Mouse (Mus musculus) right cerebral cortex, postnatal 36 days (tissue): ENCODE results near the gene Plcl1.

Source experiments
- DNase-seq, 2 experiments: peaks; one replicate each; pipeline ENCODE4 v3.0.0; 2022; ENCODE audit warnings: low spot score in 2 of 2, mixed read lengths in 1 of 2

Gene Plcl1

GRCm38 (mm10) chr1:55700726-55701125 is 295.0 kb downstream of the Plcl1 start:
- no peak for DNase-seq

GRCm38 (mm10) chr1:55701601-55702000 is 295.9 kb downstream of the Plcl1 start:
- DNase-seq: no peak

- no peak for DNase-seq
Observed at GRCm38 (mm10) chr1:55702106-55702505, 296.4 kb downstream of the Plcl1 start.

GRCm38 (mm10) chr1:55704707-55705106 is 299.0 kb downstream of the Plcl1 start:
- DNase-seq: no peak

GRCm38 (mm10) chr1:55705173-55705572 is 299.5 kb downstream of the Plcl1 start:
- DNase-seq: no peak

- no peak for DNase-seq
Observed at GRCm38 (mm10) chr1:55705756-55706155, 300.0 kb downstream of the Plcl1 start.

GRCm38 (mm10) chr1:55706933-55707332 is 301.2 kb downstream of the Plcl1 start:
- no peak for DNase-seq

GRCm38 (mm10) chr1:55717283-55717803 is 311.6 kb downstream of the Plcl1 start:
- no peak for DNase-seq

GRCm38 (mm10) chr1:55725428-55725827 is 319.7 kb downstream of the Plcl1 start:
- DNase-seq: no peak

GRCm38 (mm10) chr1:55729332-55729731 is 323.6 kb downstream of the Plcl1 start:
- DNase-seq: no peak

- no peak for DNase-seq
Observed at GRCm38 (mm10) chr1:55732951-55733350, 327.2 kb downstream of the Plcl1 start.

- DNase-seq: peak in 1 of 2 experiments; percentile 52
Observed at GRCm38 (mm10) chr1:55736054-55736740, 330.5 kb downstream of the Plcl1 start.

- no peak for DNase-seq
Observed at GRCm38 (mm10) chr1:55736762-55737288, 331.1 kb downstream of the Plcl1 start.

- DNase-seq: no peak
Observed at GRCm38 (mm10) chr1:55738746-55739365, 333.1 kb downstream of the Plcl1 start.

- DNase-seq: peak in 1 of 2 experiments; percentile 17
Observed at GRCm38 (mm10) chr1:55741885-55742284, 336.2 kb downstream of the Plcl1 start.

GRCm38 (mm10) chr1:55748516-55748915 is 342.8 kb downstream of the Plcl1 start:
- DNase-seq: no peak

GRCm38 (mm10) chr1:55749770-55750169 is 344.0 kb downstream of the Plcl1 start:
- no peak for DNase-seq

- no peak for DNase-seq
Observed at GRCm38 (mm10) chr1:55755742-55756141, 350.0 kb downstream of the Plcl1 start.

GRCm38 (mm10) chr1:55762284-55762683 is 356.6 kb downstream of the Plcl1 start:
- no peak for DNase-seq

- no peak for DNase-seq
Observed at GRCm38 (mm10) chr1:55763171-55763570, 357.4 kb downstream of the Plcl1 start.

GRCm38 (mm10) chr1:55766743-55767142 is 361.0 kb downstream of the Plcl1 start:
- no peak for DNase-seq

- DNase-seq: no peak
Observed at GRCm38 (mm10) chr1:55770072-55770785, 364.5 kb downstream of the Plcl1 start.
